Mouse (Mus musculus) embryonic facial prominence, embryonic 13.5 days (tissue): ENCODE results near the gene Zfp965. TPM values are rescaled to one million over a fixed set of nuclear protein-coding genes. Genes with fewer than 3 reads are reported as not detected.
"Not testable (repeated sequence)": the region's sequence is repeated elsewhere in the genome, so short reads cannot be mapped to it uniquely, and the experiment has no call there.

Source experiments
- ATAC-seq: fragments of 200-750 bp; cut with Nextera tagmentation; 2 replicates; pipeline ENCODE4 v1.8.0; 2017; ENCODE audit warnings: low read depth; ENCODE audit not compliant: insufficient number of reproducible peaks, insufficient read depth, low FRiP score, low TSS enrichment
- H3K27ac ChIP-seq: fragments of 300-500 bp; sonication (generic); 2 replicates; pipeline ENCODE4 v1.5.1; 2015; ENCODE audit warnings: moderate library complexity, mild to moderate bottlenecking, inconsistent platforms
- H3K27me3 ChIP-seq: fragments of 300-500 bp; sonication (generic); 2 replicates; pipeline ENCODE4 v1.6.1; 2015; ENCODE audit warnings: mild to moderate bottlenecking, inconsistent platforms
- H3K36me3 ChIP-seq: fragments of 300-500 bp; sonication (generic); 2 replicates; pipeline ENCODE4 v1.6.1; 2015; ENCODE audit warnings: mild to moderate bottlenecking, inconsistent platforms
- H3K4me1 ChIP-seq: fragments of 300-500 bp; sonication (generic); 2 replicates; pipeline ENCODE4 v1.6.1; 2015; ENCODE audit warnings: inconsistent platforms
- H3K4me2 ChIP-seq: fragments of 300-500 bp; sonication (generic); 2 replicates; pipeline ENCODE4 v1.6.1; 2015; ENCODE audit warnings: moderate library complexity, mild to moderate bottlenecking, inconsistent platforms
- H3K4me3 ChIP-seq: fragments of 300-500 bp; sonication (generic); 2 replicates; pipeline ENCODE4 v1.5.1; 2015; ENCODE audit warnings: mild to moderate bottlenecking, inconsistent platforms
- H3K9ac ChIP-seq: fragments of 300-500 bp; sonication (generic); 2 replicates; pipeline ENCODE4 v1.6.1; 2015; ENCODE audit warnings: mild to moderate bottlenecking, inconsistent platforms
- H3K9me3 ChIP-seq: fragments of 300-500 bp; sonication (generic); 2 replicates; pipeline ENCODE4 v1.6.1; 2016; ENCODE audit warnings: inconsistent platforms
- WGBS: fragments of 180-500 bp; shearing (Covaris S2); methylation state at CpG from one replicate; pipeline ENCODE4 v1.1.7; 2015; ENCODE audit warnings: mixed read lengths; 5-methylcytosine and 5-hydroxymethylcytosine counted together
- polyA plus RNA-seq: library from polyadenylated mRNA; unstranded; fragments of >200 nt; fragmentation: Nextera tagmentation; extraction: Ambion mirVana; gene quantifications from 2 replicates; pipeline ENCODE4 v1.2.1, GENCODE M21; 2015

The Zfp965 gene
- 7.1 and 8.0 TPM in 2 replicates for polyA plus RNA-seq

DNA sequence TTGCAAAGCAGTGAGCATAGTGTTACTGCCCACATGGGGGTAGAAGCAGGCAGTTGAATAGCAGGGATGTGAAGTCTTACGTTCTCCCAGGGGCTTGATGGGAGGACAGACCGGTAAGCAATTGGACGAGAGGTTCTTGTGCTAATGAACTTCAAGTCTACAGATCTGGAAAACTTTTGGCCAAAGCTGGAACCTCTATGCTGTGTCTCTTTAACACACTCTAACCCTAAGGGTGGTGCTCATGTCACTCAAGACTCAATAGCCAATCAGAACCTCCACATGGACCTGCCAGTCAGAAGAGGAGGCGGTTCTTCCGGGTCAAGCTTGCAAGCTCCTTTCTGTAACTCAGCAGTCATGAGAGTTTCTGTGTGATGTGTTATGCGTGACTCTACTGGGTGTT is at the start of gene Zfp965:
Gene Zfp965 (plus strand): TSS at position 301 of the 400 bp plus-strand sequence.
- not testable (repeated sequence) for H3K9ac ChIP-seq, H3K9me3 ChIP-seq, H3K36me3 ChIP-seq, H3K27ac ChIP-seq, H3K4me1 ChIP-seq, H3K4me2 ChIP-seq, H3K4me3 ChIP-seq, H3K27me3 ChIP-seq, ATAC-seq
- no CpG with 5 or more reads among the region's 6 CpGs for WGBS

DNA sequence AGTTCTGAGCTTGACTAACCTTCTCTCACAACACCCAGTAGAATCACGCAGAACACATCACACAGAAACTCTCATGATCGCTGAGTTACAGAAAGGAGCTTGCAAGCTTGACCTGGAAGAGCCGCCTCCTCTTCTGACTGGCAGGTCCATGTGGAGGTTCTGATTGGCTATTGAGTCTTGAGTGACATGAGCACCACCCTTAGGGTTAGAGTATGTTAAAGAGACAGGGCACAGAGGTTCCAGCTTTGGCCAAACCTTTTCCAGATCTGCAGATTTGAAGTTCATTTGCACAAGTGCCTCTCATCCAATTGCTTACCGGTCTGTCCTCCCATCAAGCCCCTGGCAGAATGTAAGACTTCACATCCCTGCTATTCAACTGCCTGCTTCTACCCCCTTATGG is 34.1 kb upstream of the Zfp965 start, which contains the start of gene Gm4724:
Gene Gm4724 (minus strand): TSS at position 101 of the 400 bp plus-strand sequence.
- not testable (repeated sequence) for H3K36me3 ChIP-seq, H3K27me3 ChIP-seq, H3K27ac ChIP-seq, H3K4me3 ChIP-seq, ATAC-seq, H3K4me2 ChIP-seq, H3K9me3 ChIP-seq, H3K4me1 ChIP-seq, H3K9ac ChIP-seq
- WGBS, result no CpG with 5 or more reads among the region's 4 CpGs

Other genes with a start within 250 kb of the Zfp965 start
- gene Gm14440, start 194.9 kb upstream of the Zfp965 start, polyA plus RNA-seq, result 0.49 and 4.6 TPM in 2 replicates
- gene Gm4631, start 131.8 kb upstream of the Zfp965 start, polyA plus RNA-seq, result 23.1 and 24.8 TPM in 2 replicates
- 5.0 and 6.5 TPM in 2 replicates for gene Zfp968, start 97.5 kb upstream of the Zfp965 start, polyA plus RNA-seq
- gene Gm4724, start 34.2 kb upstream of the Zfp965 start, polyA plus RNA-seq, result 11.0 and 12.3 TPM in 2 replicates
- not detected in 2 replicates for gene Gm11007, start 174.0 kb downstream of the Zfp965 start, polyA plus RNA-seq
- 11.1 and 20.4 TPM in 2 replicates for gene Zfp969, start 233.7 kb downstream of the Zfp965 start, polyA plus RNA-seq